Mouse (Mus musculus) CH12.LX (cell line): ENCODE results near the gene Trim17. TPM values are rescaled to one million over a fixed set of nuclear protein-coding genes. Genes with fewer than 3 reads are reported as not detected.

Experiments
- DNase-seq: peaks from one replicate; pipeline ENCODE4 v3.0.0-alpha.2; 2013; ENCODE audit errors: extremely low read depth
- H3K27ac ChIP-seq: 2 replicates; pipeline ENCODE4 v1.5.1; 2012; ENCODE audit warnings: low read depth, mild to moderate bottlenecking, control low read depth, moderate library complexity; ENCODE audit not compliant: insufficient read depth
- H3K27me3 ChIP-seq: replicated peaks from 2 replicates; pipeline ENCODE3; 2012; ENCODE audit warnings: inconsistent platforms
- H3K36me3 ChIP-seq, 2 experiments: replicated peaks in 1 of 2; 2 replicates each; pipeline versions ENCODE3 to v1.6.1; 2012; ENCODE audit warnings: inconsistent platforms in 1 of 2, low read length in 1 of 2, mild to moderate bottlenecking in 1 of 2, mixed read lengths in 1 of 2, moderate library complexity in 1 of 2; ENCODE audit not compliant: control insufficient read depth in 1 of 2, insufficient read depth in 1 of 2
- H3K4me1 ChIP-seq, 2 experiments: 2 replicates each; pipeline ENCODE4 v1.6.1; 2012; ENCODE audit warnings: inconsistent platforms in 1 of 2, moderate library complexity in 1 of 2; ENCODE audit not compliant: insufficient read depth in 2 of 2, control insufficient read depth in 1 of 2
- H3K4me2 ChIP-seq: 2 replicates; pipeline ENCODE4 v1.6.1; 2012; ENCODE audit warnings: low read depth, mild to moderate bottlenecking, control low read depth; ENCODE audit not compliant: poor library complexity, insufficient read depth, severe bottlenecking
- H3K4me3 ChIP-seq, 3 experiments: fragments of 150-350 bp in 1 of 3; sonication (generic) in 1 of 3; replicated peaks in 1 of 3; 2 replicates each; pipeline versions ENCODE3 to v1.5.1; 2011 to 2012; ENCODE audit warnings: low read depth in 2 of 3, low read length in 2 of 3, mild to moderate bottlenecking in 2 of 3, moderate library complexity in 2 of 3, control low read depth in 1 of 3, improper control_type of control experiment in 1 of 3, inconsistent platforms in 1 of 3, mixed read lengths in 1 of 3; ENCODE audit not compliant: poor library complexity in 1 of 3
- H3K79me2 ChIP-seq: replicated peaks from 2 replicates; pipeline ENCODE4 v1.6.1; 2012; ENCODE audit warnings: mild to moderate bottlenecking, moderate library complexity; ENCODE audit not compliant: control insufficient read depth, poor library complexity, insufficient read depth, severe bottlenecking; ENCODE audit errors: extremely low read depth
- H3K9ac ChIP-seq: 2 replicates; pipeline ENCODE4 v1.6.1; 2012; ENCODE audit warnings: low read depth, mild to moderate bottlenecking, control low read depth, moderate library complexity; ENCODE audit not compliant: insufficient read depth
- H3K9me3 ChIP-seq: replicated peaks from 2 replicates; pipeline ENCODE3; 2012; ENCODE audit warnings: low read length, inconsistent platforms, mixed read lengths
- CHD2 ChIP-seq: IDR thresholded peaks from 2 replicates; pipeline ENCODE4 v1.6.1; 2011; ENCODE audit warnings: low read length, improper control_type of control experiment
- E2F4 ChIP-seq: IDR thresholded peaks from 2 replicates; pipeline ENCODE4 v1.6.1; 2011; ENCODE audit warnings: low read depth, low read length, improper control_type of control experiment; ENCODE audit not compliant: insufficient replicate concordance
- ELF1 ChIP-seq: IDR thresholded peaks from 2 replicates; pipeline ENCODE4 v1.6.1; 2014; ENCODE audit warnings: low read depth, mild to moderate bottlenecking, inconsistent platforms, low read length, improper control_type of control experiment
- EP300 ChIP-seq: IDR thresholded peaks from 2 replicates; pipeline ENCODE4 v1.6.1; 2011; ENCODE audit warnings: low read length, improper control_type of control experiment
- ETS1 ChIP-seq: conservative IDR thresholded peaks from 2 replicates; pipeline ENCODE4 v1.6.1; 2012; ENCODE audit warnings: low read depth, mild to moderate bottlenecking, inconsistent platforms, low read length, improper control_type of control experiment, moderate library complexity
- GABPA ChIP-seq: IDR thresholded peaks from 2 replicates; pipeline ENCODE4 v1.6.1; 2012; ENCODE audit warnings: low read depth, low read length, improper control_type of control experiment, inconsistent platforms; ENCODE audit not compliant: insufficient replicate concordance
- HCFC1 ChIP-seq: IDR thresholded peaks from 2 replicates; pipeline ENCODE4 v1.6.1; 2012; ENCODE audit warnings: low read depth, mild to moderate bottlenecking, inconsistent platforms, low read length, improper control_type of control experiment
- IRF4 ChIP-seq: IDR thresholded peaks from 2 replicates; pipeline ENCODE4 v1.6.1; 2014; ENCODE audit warnings: low read depth, mild to moderate bottlenecking, inconsistent platforms, low read length, improper control_type of control experiment
- JUND ChIP-seq: conservative IDR thresholded peaks from 2 replicates; pipeline ENCODE4 v1.6.1; 2011; ENCODE audit warnings: low read depth, low read length, improper control_type of control experiment
- KAT2A ChIP-seq: IDR thresholded peaks from 2 replicates; pipeline ENCODE4 v1.6.1; 2012; ENCODE audit warnings: low read length, improper control_type of control experiment, inconsistent platforms; ENCODE audit not compliant: insufficient replicate concordance
- MAX ChIP-seq: IDR thresholded peaks from 2 replicates; pipeline ENCODE4 v1.6.1; 2011; ENCODE audit warnings: low read length, improper control_type of control experiment
- MAZ ChIP-seq: IDR thresholded peaks from 2 replicates; pipeline ENCODE4 v1.6.1; 2012; ENCODE audit warnings: low read depth, mild to moderate bottlenecking, inconsistent platforms, low read length, improper control_type of control experiment, moderate library complexity
- MEF2A ChIP-seq: IDR thresholded peaks from 2 replicates; pipeline ENCODE4 v1.6.1; 2014; ENCODE audit warnings: low read depth, mild to moderate bottlenecking, inconsistent platforms, low read length, improper control_type of control experiment, borderline replicate concordance
- MXI1 ChIP-seq: IDR thresholded peaks from 2 replicates; pipeline ENCODE4 v1.6.1; 2011; ENCODE audit warnings: mild to moderate bottlenecking, low read depth, low read length, improper control_type of control experiment
- MYC ChIP-seq: IDR thresholded peaks from 2 replicates; pipeline ENCODE4 v1.6.1; 2011; ENCODE audit warnings: low read depth, mild to moderate bottlenecking, improper control_type of control experiment, low read length
- NELFE ChIP-seq: IDR thresholded peaks from 2 replicates; pipeline ENCODE4 v1.6.1; 2011; ENCODE audit warnings: low read depth, low read length, improper control_type of control experiment
- NRF1 ChIP-seq: IDR thresholded peaks from 2 replicates; pipeline ENCODE4 v1.6.1; 2014; ENCODE audit warnings: low read depth, mild to moderate bottlenecking, inconsistent platforms, low read length, improper control_type of control experiment, moderate library complexity
- PAX5 ChIP-seq: IDR thresholded peaks from 2 replicates; pipeline ENCODE4 v1.6.1; 2012; ENCODE audit warnings: low read length, inconsistent platforms, mixed read lengths
- POLR2A ChIP-seq: IDR thresholded peaks from 2 replicates; pipeline ENCODE4 v1.6.1; 2011; ENCODE audit warnings: low read depth, mild to moderate bottlenecking, improper control_type of control experiment, low read length
- POLR2AphosphoS2 ChIP-seq: IDR thresholded peaks from 2 replicates; pipeline ENCODE4 v1.6.1; 2011; ENCODE audit warnings: low read depth, low read length, improper control_type of control experiment
- RAD21 ChIP-seq: IDR thresholded peaks from 2 replicates; pipeline ENCODE4 v1.6.1; 2011; ENCODE audit warnings: low read depth, mild to moderate bottlenecking, low read length, improper control_type of control experiment, moderate library complexity
- SIN3A ChIP-seq: IDR thresholded peaks from 2 replicates; pipeline ENCODE4 v1.6.1; 2012; ENCODE audit warnings: low read length, improper control_type of control experiment, inconsistent platforms
- TCF12 ChIP-seq: IDR thresholded peaks from 2 replicates; pipeline ENCODE4 v1.6.1; 2014; ENCODE audit warnings: low read depth, mild to moderate bottlenecking, inconsistent platforms, low read length, improper control_type of control experiment
- UBTF ChIP-seq: IDR thresholded peaks from 2 replicates; pipeline ENCODE4 v1.6.1; 2012; ENCODE audit warnings: low read depth, mild to moderate bottlenecking, inconsistent platforms, low read length, improper control_type of control experiment, moderate library complexity
- USF1 ChIP-seq: IDR thresholded peaks from 2 replicates; pipeline ENCODE4 v1.6.1; 2014; ENCODE audit warnings: low read depth, mild to moderate bottlenecking, inconsistent platforms, low read length, improper control_type of control experiment
- ZKSCAN1 ChIP-seq: IDR thresholded peaks from 2 replicates; pipeline ENCODE4 v1.6.1; 2012; ENCODE audit warnings: low read depth, inconsistent platforms, low read length, improper control_type of control experiment, borderline replicate concordance
- ZMIZ1 ChIP-seq: IDR thresholded peaks from 2 replicates; pipeline ENCODE4 v1.6.1; 2012; ENCODE audit warnings: low read depth, mild to moderate bottlenecking, inconsistent platforms, low read length, improper control_type of control experiment
- ZNF384 ChIP-seq: IDR thresholded peaks from 2 replicates; pipeline ENCODE4 v1.6.1; 2012; ENCODE audit warnings: low read depth, low read length, improper control_type of control experiment, inconsistent platforms
- dilution Hi-C: fragments of 300-500 bp; cut with MboI; formaldehyde crosslinking; loops from 2 replicates; pipeline ENCODE4 v1.14.3; 2020; ENCODE audit warnings: low sequenced_read_pairs; ENCODE audit not compliant: extremely low pct_unique_long_range_greater_than_20kb, extremely low pct_ligation_motif_present
- in situ Hi-C: fragments of 300-500 bp; cut with MboI; formaldehyde crosslinking; loops from 3 replicates; pipeline ENCODE4 v1.14.3; 2019; ENCODE audit warnings: low sequenced_read_pairs, low pct_ligation_motif_present, low pct_unique_long_range_greater_than_20kb, mixed read lengths
- polyA plus RNA-seq: library from polyadenylated mRNA; unstranded; fragments of >175 nt; gene quantifications from 2 replicates; pipeline ENCODE4 v1.2.1, GENCODE M21; 2012; ENCODE audit warnings: low read depth; ENCODE audit not compliant: insufficient read length
- total RNA-seq, 2 experiments: library from RNA; depleted of rRNA; stranded (reverse); fragments of 300-350 nt in 1 of 2; fragments of >200 nt in 1 of 2; gene quantifications; 2 replicates each; pipeline ENCODE4 v1.2.3; 2012 to 2014

Trim17 gene
- total and polyA plus RNA-seq, 3 experiments: 0.47 to 0.49 TPM; not detected in 1

DNA sequence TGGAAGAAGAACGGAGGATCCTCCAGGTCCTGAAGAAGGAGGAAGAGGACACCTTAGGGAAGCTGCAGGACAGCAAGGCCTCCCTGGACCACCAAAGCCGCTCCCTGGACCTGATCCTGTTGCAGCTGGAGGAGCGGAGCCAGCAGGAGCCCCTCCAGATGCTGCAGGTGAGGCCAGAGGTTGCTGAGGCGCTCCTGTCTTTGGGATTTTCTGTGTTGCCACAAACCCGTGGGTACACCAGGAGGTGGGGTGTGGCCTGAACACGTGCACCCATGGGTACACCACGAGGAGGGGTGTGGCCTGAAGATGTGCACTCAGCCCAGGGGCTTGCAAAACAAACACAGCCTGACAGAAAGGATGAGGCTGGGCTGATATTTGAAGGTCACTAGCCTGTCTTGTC, 14.1 kb downstream of the Trim17 start:
- H3K9me3 ChIP-seq: no peaks in the 10 kb centered on the region
- H3K79me2 ChIP-seq: peaks cover 5% of the 10 kb centered on the region; the same call in 1 of the 2 replicates
- no peak for TF ChIP-seq UBTF
- TF ChIP-seq MXI1: no peak
- TF ChIP-seq IRF4: no peak
- no peak for DNase-seq
- H3K27ac ChIP-seq: no peak overlapping the region
- no peak overlapping the region for H3K9ac ChIP-seq
- in situ Hi-C loops (no loop called here), dilution Hi-C loops (no loop called here)
- no peak overlapping the region for H3K4me2 ChIP-seq
- H3K27me3 ChIP-seq: no peaks in the 10 kb centered on the region
- H3K4me3 ChIP-seq: no peak overlapping the region
- H3K36me3 ChIP-seq: peaks cover 28 to 67% of the 10 kb centered on the region in 2 experiments
- H3K4me1 ChIP-seq: peaks cover 12 to 55% of the 10 kb centered on the region in 2 experiments

DNA sequence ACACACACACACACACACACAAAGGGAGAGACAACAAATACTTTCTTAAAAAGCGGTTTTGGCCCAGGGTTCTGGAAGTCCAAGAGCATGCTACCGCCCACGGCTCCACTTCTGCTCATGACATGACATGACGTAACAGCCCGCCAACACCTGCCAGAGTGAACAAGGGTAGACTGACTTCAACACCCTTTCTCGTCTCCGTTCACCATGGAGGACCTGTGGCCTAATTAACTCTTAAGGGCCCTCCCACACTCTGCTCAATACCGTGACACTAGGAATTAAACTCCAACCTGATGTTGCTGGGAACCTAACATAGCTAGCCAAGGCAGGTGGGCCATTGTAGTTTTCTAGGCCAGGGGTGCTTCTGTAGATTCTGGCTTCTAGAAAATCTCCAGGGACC, 14.5 kb downstream of the Trim17 start:
- in situ Hi-C loops (no loop called here), dilution Hi-C loops (no loop called here)

DNA sequence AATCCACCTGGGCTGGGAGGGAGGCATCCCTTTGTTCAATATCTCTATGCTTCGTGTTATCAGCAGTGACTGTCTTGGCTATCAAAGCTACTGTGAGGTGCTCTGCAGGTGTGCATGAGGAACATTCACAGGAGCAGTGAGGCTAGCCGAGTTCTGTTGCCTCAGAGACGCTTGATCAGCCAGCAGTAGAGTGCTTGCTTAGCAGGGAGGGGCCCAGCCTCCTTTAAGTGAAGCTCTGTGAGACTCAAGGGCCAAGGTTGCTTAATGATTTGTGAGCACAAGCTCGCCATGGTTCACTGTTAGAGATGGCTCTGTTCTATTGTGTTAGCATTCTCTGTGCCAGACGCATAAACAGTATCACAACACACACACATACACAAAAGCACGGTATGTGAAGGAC, 15.2 kb downstream of the Trim17 start:
- Histone ChIP-seq H3K79me2 (peaks cover 16% of the 10 kb centered on the region), H3K9me3 (no peaks in the 10 kb centered on the region), H3K9ac (no peak overlapping the region), H3K36me3 (peaks cover 28 to 72% of the 10 kb centered on the region in 2 experiments), H3K4me1 (peaks cover 12 to 66% of the 10 kb centered on the region in 2 experiments), H3K27me3 (no peaks in the 10 kb centered on the region), H3K4me2 (no peak overlapping the region), H3K4me3 (no peak overlapping the region), H3K27ac (no peak overlapping the region)
- dilution Hi-C loops: no loop called here
- no peak for TF ChIP-seq POLR2AphosphoS2
- TF ChIP-seq POLR2A: no peak
- TF ChIP-seq TCF12: no peak
- TF ChIP-seq MAZ: no peak
- no peak for TF ChIP-seq NRF1
- TF ChIP-seq SIN3A: no peak
- TF ChIP-seq MAX: no peak
- TF ChIP-seq CHD2: no peak
- TF ChIP-seq E2F4: no peak
- no peak for TF ChIP-seq ZMIZ1
- no peak for TF ChIP-seq ELF1
- TF ChIP-seq USF1: no peak
- TF ChIP-seq HCFC1: no peak
- in situ Hi-C loops: no loop called here
- no peak for DNase-seq

More for the DNA sequence above, 14.5 kb downstream of the Trim17 start:
- no peak for DNase-seq
- Histone ChIP-seq H3K27me3 (no peaks in the 10 kb centered on the region), H3K27ac (no peak overlapping the region), H3K36me3 (peaks cover 28 to 71% of the 10 kb centered on the region in 2 experiments), H3K4me1 (peaks cover 12 to 60% of the 10 kb centered on the region in 2 experiments)
- TF ChIP-seq JUND (no peak), E2F4 (no peak), MAZ (no peak), TCF12 (no peak), ZNF384 (no peak), CHD2 (no peak), ZKSCAN1 (no peak), RAD21 (no peak), EP300 (no peak), ZMIZ1 (no peak), ETS1 (no peak), KAT2A (no peak), NELFE (no peak), USF1 (no peak), GABPA (no peak), MYC (no peak), MEF2A (no peak), PAX5 (no peak)
- TF ChIP-seq, all 38 proteins: peak for 0
- Histone ChIP-seq H3K9me3 (no peaks in the 10 kb centered on the region), H3K79me2 (peaks cover 10% of the 10 kb centered on the region), H3K9ac (no peak overlapping the region), H3K4me2 (no peak overlapping the region), H3K4me3 (no peak overlapping the region)
